Mouse (Mus musculus) liver, embryonic 14.5 days (tissue): Measurements from ENCODE around the gene Haspin.

Experiments
- CTCF ChIP-seq: IDR thresholded peaks from 2 replicates; pipeline ENCODE4 v1.5.1; 2016; ENCODE audit warnings: antibody characterized with exemption, low read depth, control low read depth
- EP300 ChIP-seq: IDR thresholded peaks from 2 replicates; pipeline ENCODE4 v1.6.1; 2016; ENCODE audit warnings: antibody characterized with exemption, low read depth

DNA sequence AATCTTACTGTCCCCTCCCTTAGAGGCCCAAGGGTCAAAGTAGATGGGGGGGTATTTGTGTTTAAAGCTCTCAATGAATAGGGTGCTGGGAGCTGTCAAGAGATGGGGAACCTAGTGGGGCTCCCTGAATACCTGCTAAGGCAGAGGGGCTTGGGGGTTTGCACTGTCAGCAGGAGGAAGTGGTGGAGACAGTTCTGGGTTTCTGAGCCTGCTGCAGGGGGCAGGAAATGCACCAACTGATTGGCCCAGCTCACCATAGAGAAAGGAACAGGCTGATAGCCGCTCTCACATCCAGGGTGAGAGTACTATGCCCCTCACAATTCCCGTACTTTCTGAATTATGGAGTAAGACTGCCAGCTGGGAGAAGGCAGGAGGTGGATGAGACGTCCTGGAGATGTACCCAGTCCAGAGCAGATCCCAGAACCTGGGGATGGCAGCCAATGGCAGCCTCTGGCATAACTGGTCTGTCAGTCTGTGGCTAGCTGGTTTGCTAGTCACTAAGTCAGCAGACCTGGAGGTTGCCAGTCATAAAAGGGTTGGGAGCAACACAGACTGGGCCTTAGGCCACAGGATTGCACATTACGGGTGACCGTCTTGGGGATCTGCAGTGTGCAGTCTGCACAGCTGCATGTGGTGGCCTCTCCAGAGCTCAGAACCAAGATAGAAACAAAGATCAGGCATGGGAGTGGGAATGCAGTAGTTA lies 29.7 kb downstream of the Haspin start:
- TF ChIP-seq CTCF, result no peak
- TF ChIP-seq EP300, result no peak
